Mouse (Mus musculus): Measurements from ENCODE around the gene Kpna3.
"Not testable (repeated sequence)": the region's sequence is repeated elsewhere in the genome, so short reads cannot be mapped to it uniquely, and the experiment has no call there.

- TF ChIP-seq ZNF384 (IDR thresholded peaks at IDR 0.05; ENCODE audit: low read depth, low read length); HCFC1 (IDR thresholded peaks at IDR 0.05; ENCODE audit: borderline replicate concordance, insufficient read depth, low read length); MAFK (IDR thresholded peaks at IDR 0.05; ENCODE audit: insufficient read depth, low read depth, low read length); ZC3H11A (IDR thresholded peaks at IDR 0.05; ENCODE audit: borderline replicate concordance, low read depth, low read length); CHD2 (IDR thresholded peaks at IDR 0.05; ENCODE audit: low read depth, low read length): not testable (repeated sequence)
Observed at GRCm38 (mm10) chr14:61427095-61427494, 12.6 kb downstream of the Kpna3 start.
